Mouse (Mus musculus): ENCODE measurements around the gene Il10rb.
"Not testable (repeated sequence)": the region's sequence is repeated elsewhere in the genome, so short reads cannot be mapped to it uniquely, and the experiment has no call there.

The Il10rb gene

GRCm38 (mm10) chr16:91416357-91416756, 10.4 kb downstream of the Il10rb start:
- DNase-seq (ENCODE audit: inconsistent ontology term): no peak

GRCm38 (mm10) chr16:91416938-91417337, 11.0 kb downstream of the Il10rb start:
- DNase-seq (ENCODE audit: inconsistent ontology term): no peak

- no peak for DNase-seq (ENCODE audit: inconsistent ontology term)
These were observed 12.6 kb downstream of the Il10rb start for GRCm38 (mm10) chr16:91418531-91418930.

GRCm38 (mm10) chr16:91425816-91426215, 19.9 kb downstream of the Il10rb start:
- no peak for DNase-seq (ENCODE audit: inconsistent ontology term)

- no peak for DNase-seq (ENCODE audit: inconsistent ontology term)
These were observed 20.6 kb downstream of the Il10rb start for GRCm38 (mm10) chr16:91426586-91426985.

- no peak for DNase-seq (ENCODE audit: inconsistent ontology term)
These were observed 21.5 kb downstream of the Il10rb start for GRCm38 (mm10) chr16:91427461-91427860.

GRCm38 (mm10) chr16:91428259-91428865, 22.4 kb downstream of the Il10rb start:
- no peak for DNase-seq (ENCODE audit: inconsistent ontology term)

GRCm38 (mm10) chr16:91432720-91433328, 26.9 kb downstream of the Il10rb start:
- no peak for DNase-seq (ENCODE audit: inconsistent ontology term)

- no peak for DNase-seq (ENCODE audit: inconsistent ontology term)
These were observed 27.5 kb downstream of the Il10rb start for GRCm38 (mm10) chr16:91433329-91433933.

- DNase-seq (ENCODE audit: inconsistent ontology term): no peak
These were observed 28.2 kb downstream of the Il10rb start for GRCm38 (mm10) chr16:91434119-91434518.

GRCm38 (mm10) chr16:91438081-91438480, 32.1 kb downstream of the Il10rb start:
- no peak for DNase-seq (ENCODE audit: inconsistent ontology term)

GRCm38 (mm10) chr16:91438599-91438998, 32.6 kb downstream of the Il10rb start:
- DNase-seq (ENCODE audit: inconsistent ontology term): not testable (repeated sequence)

GRCm38 (mm10) chr16:91441366-91441765, 35.4 kb downstream of the Il10rb start:
- no peak for DNase-seq (ENCODE audit: inconsistent ontology term)

GRCm38 (mm10) chr16:91441811-91442240, 35.9 kb downstream of the Il10rb start:
- DNase-seq (ENCODE audit: inconsistent ontology term): no peak

- no peak for DNase-seq (ENCODE audit: inconsistent ontology term)
These were observed 36.5 kb downstream of the Il10rb start for GRCm38 (mm10) chr16:91442446-91442845.

- DNase-seq (ENCODE audit: inconsistent ontology term): no peak
These were observed 37.2 kb downstream of the Il10rb start for GRCm38 (mm10) chr16:91443211-91443611.

- no peak for DNase-seq (ENCODE audit: inconsistent ontology term)
These were observed 38.9 kb downstream of the Il10rb start for GRCm38 (mm10) chr16:91444847-91445246.

GRCm38 (mm10) chr16:91445566-91445965, 39.6 kb downstream of the Il10rb start:
- DNase-seq (ENCODE audit: inconsistent ontology term): no peak

- no peak for DNase-seq (ENCODE audit: inconsistent ontology term)
These were observed 41.0 kb downstream of the Il10rb start for GRCm38 (mm10) chr16:91446778-91447511.

GRCm38 (mm10) chr16:91447512-91447900, 41.5 kb downstream of the Il10rb start:
- no peak for DNase-seq (ENCODE audit: inconsistent ontology term)

- no peak for DNase-seq (ENCODE audit: inconsistent ontology term)
These were observed 42.1 kb downstream of the Il10rb start for GRCm38 (mm10) chr16:91448088-91448487.

GRCm38 (mm10) chr16:91448895-91449294, 42.9 kb downstream of the Il10rb start:
- DNase-seq (ENCODE audit: inconsistent ontology term): no peak
